Mouse (Mus musculus): ENCODE measurements around the gene Olfr881.

- no peak for TF ChIP-seq CTCF (IDR thresholded peaks at IDR 0.05; ENCODE audit: extremely low read depth, insufficient read depth, insufficient read length, insufficient replicate concordance)
- no peak for TF ChIP-seq POLR2A (IDR thresholded peaks at IDR 0.05; ENCODE audit: low read depth, low read length)
Measured at GRCm38 (mm10) chr9:37991525-37991924, at the start of gene Olfr881.
